Mouse (Mus musculus): ENCODE results near the gene Ass1. TPM values are rescaled to one million over a fixed set of nuclear protein-coding genes. Genes with fewer than 3 reads are reported as not detected.

Gene Ass1
- total and polyA plus RNA-seq, 3 experiments = 4.9 to 6.5 (median 5.4) TPM

GRCm38 (mm10) chr2:31472406-31473065, 2.5 kb downstream of the Ass1 start:
- Histone ChIP-seq H3K27ac (no peak overlapping the region), H3K36me3 (ENCODE audit: control insufficient read depth, insufficient read depth, low read length) (no peaks in the 10 kb centered on the region), H3K4me1 (ENCODE audit: control insufficient read depth, insufficient read depth, low read length) (no peaks in the 10 kb centered on the region; the same call in 1 of the 2 replicates), H3K79me2 (replicated peaks; ENCODE audit: control insufficient read depth, insufficient read depth, low read length) (no peaks in the 10 kb centered on the region), H3K4me3 (no peak overlapping the region), H3K27me3 (ENCODE audit: control insufficient read depth, insufficient read depth, low read length) (no peaks in the 10 kb centered on the region), H3K9ac (ENCODE audit: low read depth, low read length) (no peak overlapping the region)
- DNase-seq = no peak
- TF ChIP-seq CTCF (IDR thresholded peaks at IDR 0.05) (no peak; the same call in 1 of the 2 replicates), EP300 (IDR thresholded peaks at IDR 0.05; ENCODE audit: insufficient read depth, low read depth, low read length) (no peak), POLR2A (IDR thresholded peaks at IDR 0.05; ENCODE audit: insufficient read depth, low read depth, low read length) (no peak)
- intact Hi-C loops (cut with DNase I) = loop anchor here (1.0 kb wide), 1 partner anchor 37 kb away; no protein-coding TSS in a partner anchor
- whole genome bisulfite sequencing = 35% methylated on average over 10 of the region's 10 CpGs

GRCm38 (mm10) chr2:31473941-31474340, 3.9 kb downstream of the Ass1 start:
- no peak for DNase-seq
- WGBS = 70% methylated on average over 4 of the region's 4 CpGs
- Histone ChIP-seq H3K36me3 (ENCODE audit: control insufficient read depth, insufficient read depth, low read length) (no peaks in the 10 kb centered on the region), H3K4me3 (no peak overlapping the region), H3K9ac (ENCODE audit: low read depth, low read length) (no peak overlapping the region), H3K27me3 (ENCODE audit: control insufficient read depth, insufficient read depth, low read length) (no peaks in the 10 kb centered on the region), H3K27ac (no peak overlapping the region), H3K4me1 (ENCODE audit: control insufficient read depth, insufficient read depth, low read length) (no peaks in the 10 kb centered on the region; the same call in 1 of the 2 replicates), H3K79me2 (replicated peaks; ENCODE audit: control insufficient read depth, insufficient read depth, low read length) (no peaks in the 10 kb centered on the region)
- intact Hi-C loops (cut with DNase I) = no loop called here
- TF ChIP-seq CTCF (IDR thresholded peaks at IDR 0.05) (peak; percentile 69), EP300 (IDR thresholded peaks at IDR 0.05; ENCODE audit: insufficient read depth, low read depth, low read length) (no peak), POLR2A (IDR thresholded peaks at IDR 0.05; ENCODE audit: insufficient read depth, low read depth, low read length) (no peak)

DNA sequence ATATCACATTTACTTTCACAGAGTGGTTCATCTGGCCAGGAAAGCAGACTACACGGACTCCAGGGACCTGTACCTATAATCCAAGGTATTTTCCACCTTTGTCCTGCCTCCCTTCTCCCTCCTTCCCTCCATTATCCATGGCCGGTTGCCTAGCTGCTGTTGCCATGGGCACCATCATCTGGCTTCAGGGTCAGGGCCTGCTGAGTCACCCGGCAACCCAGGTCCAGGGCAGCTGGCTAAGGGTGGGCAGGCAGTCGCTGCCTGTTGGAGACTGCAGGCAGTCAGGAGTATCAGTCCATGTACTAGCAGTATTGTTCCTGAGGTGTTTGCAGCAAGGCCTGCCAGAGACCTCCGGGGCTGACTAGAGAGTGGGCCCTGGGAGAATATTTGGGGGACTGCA, 4.7 kb downstream of the Ass1 start:
- intact Hi-C loops (cut with DNase I) = no loop called here
- 81% methylated on average over 5 of the region's 5 CpGs for WGBS
- no peak for DNase-seq
- Histone ChIP-seq H3K27ac (no peak overlapping the region), H3K4me3 (no peak overlapping the region), H3K36me3 (ENCODE audit: control insufficient read depth, insufficient read depth, low read length) (no peaks in the 10 kb centered on the region), H3K9ac (ENCODE audit: low read depth, low read length) (no peak overlapping the region), H3K27me3 (ENCODE audit: control insufficient read depth, insufficient read depth, low read length) (no peaks in the 10 kb centered on the region), H3K79me2 (replicated peaks; ENCODE audit: control insufficient read depth, insufficient read depth, low read length) (no peaks in the 10 kb centered on the region), H3K4me1 (ENCODE audit: control insufficient read depth, insufficient read depth, low read length) (no peaks in the 10 kb centered on the region; the same call in 1 of the 2 replicates)
- TF ChIP-seq EP300 (IDR thresholded peaks at IDR 0.05; ENCODE audit: insufficient read depth, low read depth, low read length) = no peak
- no peak for TF ChIP-seq POLR2A (IDR thresholded peaks at IDR 0.05; ENCODE audit: insufficient read depth, low read depth, low read length)
- no peak for TF ChIP-seq CTCF (IDR thresholded peaks at IDR 0.05)

GRCm38 (mm10) chr2:31476107-31476820, 6.3 kb downstream of the Ass1 start:
- Histone ChIP-seq H3K36me3 (ENCODE audit: control insufficient read depth, insufficient read depth, low read length) (no peaks in the 10 kb centered on the region), H3K4me3 (no peak overlapping the region), H3K27me3 (ENCODE audit: control insufficient read depth, insufficient read depth, low read length) (no peaks in the 10 kb centered on the region), H3K9ac (ENCODE audit: low read depth, low read length) (no peak overlapping the region), H3K4me1 (ENCODE audit: control insufficient read depth, insufficient read depth, low read length) (no peaks in the 10 kb centered on the region), H3K27ac (no peak overlapping the region), H3K79me2 (replicated peaks; ENCODE audit: control insufficient read depth, insufficient read depth, low read length) (no peaks in the 10 kb centered on the region)
- no peak for DNase-seq
- TF ChIP-seq EP300 (IDR thresholded peaks at IDR 0.05; ENCODE audit: insufficient read depth, low read depth, low read length) = no peak
- no peak for TF ChIP-seq POLR2A (IDR thresholded peaks at IDR 0.05; ENCODE audit: insufficient read depth, low read depth, low read length)
- TF ChIP-seq CTCF (IDR thresholded peaks at IDR 0.05) = no peak
- WGBS = 64% methylated on average over 10 of the region's 10 CpGs
- intact Hi-C loops (cut with DNase I) = no loop called here

DNA sequence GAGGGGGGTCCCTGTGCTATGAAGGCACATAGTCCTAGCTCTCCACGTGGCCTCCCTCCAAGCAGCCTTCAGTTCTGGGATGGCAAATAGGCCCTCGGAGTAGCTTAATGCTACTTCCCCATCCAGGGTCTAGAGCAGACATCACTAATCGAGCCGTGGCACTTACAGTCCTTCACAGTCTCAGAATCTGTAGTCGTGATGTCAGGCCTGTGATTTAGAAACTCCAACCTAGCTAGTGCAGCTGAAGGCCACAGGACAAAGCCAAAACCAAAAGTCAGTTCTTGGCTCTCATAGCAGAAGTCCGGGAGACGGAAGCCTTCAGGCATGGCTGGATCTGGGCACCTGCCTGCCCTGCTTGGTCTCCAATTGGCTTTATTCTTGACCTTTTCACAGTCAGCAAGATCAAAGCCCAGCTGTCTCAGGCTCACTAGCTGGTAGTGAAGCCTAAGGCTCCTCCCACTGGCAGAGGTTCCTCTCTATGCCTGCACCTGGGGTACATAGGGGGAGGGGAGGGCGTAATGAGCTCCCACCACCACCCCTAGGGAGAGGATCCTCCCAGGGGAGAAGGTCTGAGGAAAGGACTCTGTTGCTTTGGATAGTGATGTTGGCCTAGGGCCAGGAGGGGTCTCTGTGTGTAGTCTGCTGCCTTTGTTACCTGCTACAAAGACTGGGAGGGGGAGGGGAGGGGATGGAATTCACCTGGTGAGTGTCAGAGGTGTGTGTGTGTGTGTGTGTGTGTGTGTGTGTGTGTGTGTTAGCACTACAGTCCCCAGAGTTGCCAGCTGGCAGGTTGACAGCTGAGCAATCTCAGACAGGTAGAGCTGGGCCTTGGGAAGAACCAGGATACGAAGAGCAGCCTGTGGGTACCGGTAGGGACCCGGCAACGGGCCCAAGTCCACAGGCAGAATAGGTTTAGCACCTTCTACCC, 7.5 kb downstream of the Ass1 start:
- H3K4me1 ChIP-seq (ENCODE audit: control insufficient read depth, insufficient read depth, low read length) = no peaks in the 10 kb centered on the region
- H3K79me2 ChIP-seq (replicated peaks; ENCODE audit: control insufficient read depth, insufficient read depth, low read length) = no peaks in the 10 kb centered on the region
- TF ChIP-seq EP300 (IDR thresholded peaks at IDR 0.05; ENCODE audit: insufficient read depth, low read depth, low read length) (no peak), POLR2A (IDR thresholded peaks at IDR 0.05; ENCODE audit: insufficient read depth, low read depth, low read length) (no peak), CTCF (IDR thresholded peaks at IDR 0.05) (no peak)
- 81% methylated on average over 12 of the region's 12 CpGs for WGBS
- DNase-seq = no peak
- no peak overlapping the region for H3K4me3 ChIP-seq
- H3K9ac ChIP-seq (ENCODE audit: low read depth, low read length) = no peak overlapping the region
- intact Hi-C loops (cut with DNase I) = no loop called here
- H3K36me3 ChIP-seq (ENCODE audit: control insufficient read depth, insufficient read depth, low read length) = no peaks in the 10 kb centered on the region
- H3K27ac ChIP-seq = no peak overlapping the region
- H3K27me3 ChIP-seq (ENCODE audit: control insufficient read depth, insufficient read depth, low read length) = no peaks in the 10 kb centered on the region

All from heart, adult 2 months (tissue).